Mouse (Mus musculus) heart, embryonic 12.5 days (tissue): ENCODE results near the gene Trim62. TPM values are rescaled to one million over a fixed set of nuclear protein-coding genes. Genes with fewer than 3 reads are reported as not detected.
A peak's percentile ranks its signal among the peaks of the same experiment; 100 is the strongest.

Source experiments
- ATAC-seq: fragments of 200-750 bp; cut with Nextera tagmentation; 2 replicates; pipeline ENCODE4 v1.8.0; 2017; ENCODE audit warnings: moderate TSS enrichment, moderate library complexity; ENCODE audit not compliant: insufficient number of reproducible peaks, low FRiP score
- H3K27ac ChIP-seq: fragments of 300-500 bp; sonication (generic); 2 replicates; pipeline ENCODE4 v1.5.1; 2016; ENCODE audit warnings: mild to moderate bottlenecking, moderate library complexity; ENCODE audit not compliant: poor library complexity, severe bottlenecking
- H3K27me3 ChIP-seq: fragments of 300-500 bp; sonication (generic); replicated peaks from 2 replicates; pipeline ENCODE4 v1.6.1; 2016; ENCODE audit warnings: mild to moderate bottlenecking, moderate library complexity
- H3K36me3 ChIP-seq: fragments of 300-500 bp; sonication (generic); 2 replicates; pipeline ENCODE4 v1.6.1; 2016; ENCODE audit warnings: mild to moderate bottlenecking, moderate library complexity
- H3K4me1 ChIP-seq: fragments of 300-500 bp; sonication (generic); replicated peaks from 2 replicates; pipeline ENCODE4 v1.6.1; 2016; ENCODE audit warnings: mild to moderate bottlenecking
- H3K4me2 ChIP-seq: fragments of 300-500 bp; sonication (generic); 2 replicates; pipeline ENCODE4 v1.6.1; 2016; ENCODE audit warnings: mild to moderate bottlenecking, moderate library complexity
- H3K4me3 ChIP-seq: fragments of 300-500 bp; sonication (generic); 2 replicates; pipeline ENCODE4 v1.5.1; 2016; ENCODE audit warnings: mild to moderate bottlenecking
- H3K9ac ChIP-seq: fragments of 300-500 bp; sonication (generic); 2 replicates; pipeline ENCODE4 v1.6.1; 2016; ENCODE audit warnings: mild to moderate bottlenecking, moderate library complexity
- H3K9me3 ChIP-seq: fragments of 300-500 bp; sonication (generic); replicated peaks from 2 replicates; pipeline ENCODE4 v1.6.1; 2016; ENCODE audit warnings: mild to moderate bottlenecking, moderate library complexity
- WGBS: fragments of 180-500 bp; shearing (Covaris S2); methylation state at CpG from one replicate; pipeline ENCODE4 v1.1.7; 2016; 5-methylcytosine and 5-hydroxymethylcytosine counted together
- polyA plus RNA-seq: library from polyadenylated mRNA; unstranded; fragments of >200 nt; fragmentation: Nextera tagmentation; extraction: Ambion mirVana; gene quantifications from 2 replicates; pipeline ENCODE4 v1.2.1, GENCODE M21; 2016

Gene Trim62
- polyA plus RNA-seq, 1 experiment from 2014 or later: 5.0 TPM

DNA sequence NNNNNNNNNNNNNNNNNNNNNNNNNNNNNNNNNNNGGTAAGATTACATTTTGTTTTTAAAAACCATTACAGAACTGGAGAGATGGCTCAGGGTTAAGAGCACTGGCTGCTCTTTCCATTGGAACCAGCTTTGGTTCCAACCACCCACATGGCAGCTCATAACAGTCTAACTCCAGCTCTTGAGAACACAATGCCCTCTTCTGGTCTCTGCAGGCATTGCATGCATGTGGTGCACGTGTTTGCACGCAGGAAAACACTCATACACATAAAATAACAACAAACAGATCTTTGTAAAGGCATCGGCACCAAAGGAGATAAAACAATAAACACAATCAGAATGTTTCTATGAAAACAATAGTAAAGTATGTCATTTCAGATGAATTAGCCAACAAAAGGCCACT, 59.0 kb downstream of the Trim62 start:
- WGBS: 59% methylated on average over 3 of the region's 3 CpGs
- H3K9me3 ChIP-seq: peaks cover under 1% of the 10 kb centered on the region; the same call in 1 of the 2 replicates
- no peak overlapping the region for H3K4me3 ChIP-seq

GRCm38 (mm10) chr4:128946736-128947135, 63.4 kb downstream of the Trim62 start:
- Histone ChIP-seq H3K4me1 (0 out of 2 replicates have a peak, but pooled peaks cover 6% of the 10 kb centered on the region), H3K4me3 (no peak overlapping the region), H3K4me2 (no peak overlapping the region), H3K36me3 (no peaks in the 10 kb centered on the region), H3K27ac (no peak overlapping the region), H3K27me3 (peaks cover 10% of the 10 kb centered on the region; the same call in 1 of the 2 replicates), H3K9ac (no peak overlapping the region), H3K9me3 (no peaks in the 10 kb centered on the region; the same call in 1 of the 2 replicates)
- no peak for ATAC-seq
- WGBS: 80% methylated on average over 9 of the region's 9 CpGs

More for the DNA sequence above, 59.0 kb downstream of the Trim62 start:
- H3K9ac ChIP-seq: no peak overlapping the region
- no peak overlapping the region for H3K27ac ChIP-seq
- 0 out of 2 replicates have a peak, but pooled peaks cover 7% of the 10 kb centered on the region for H3K4me1 ChIP-seq
- no peak for ATAC-seq
- H3K4me2 ChIP-seq: no peak overlapping the region
- H3K36me3 ChIP-seq: no peaks in the 10 kb centered on the region
- H3K27me3 ChIP-seq: 0 out of 2 replicates have a peak, but pooled peaks cover 5% of the 10 kb centered on the region

DNA sequence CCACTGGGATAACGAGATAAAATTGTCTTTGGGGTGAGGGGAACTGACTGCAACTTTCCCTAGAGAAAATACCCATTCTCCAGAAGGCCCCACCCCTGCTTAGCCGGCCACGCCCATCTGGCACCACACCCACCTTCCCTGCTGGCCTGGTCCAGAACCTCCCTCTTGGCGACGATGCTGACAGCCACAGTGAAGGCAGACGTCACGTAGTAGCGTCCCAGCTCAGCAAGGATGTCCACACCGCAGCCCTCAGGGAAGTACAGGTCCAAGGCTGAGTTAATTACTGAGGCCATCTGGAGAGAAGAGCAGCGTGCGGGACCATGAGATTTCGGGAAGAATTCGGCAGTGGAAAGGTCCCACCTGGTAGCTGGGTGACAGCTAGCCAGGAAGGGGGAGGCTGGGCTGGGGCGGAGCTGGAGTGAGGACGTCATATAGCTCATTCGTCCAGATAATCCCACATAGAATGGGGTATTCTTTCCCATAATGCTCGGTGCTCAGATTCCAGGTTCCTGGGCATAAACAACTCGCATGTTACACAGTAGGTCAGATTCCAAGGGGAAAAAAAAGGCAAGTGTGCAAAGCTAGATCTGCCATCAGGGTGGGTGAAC, 64.0 kb downstream of the Trim62 start:
- no peak overlapping the region for H3K9ac ChIP-seq

DNA sequence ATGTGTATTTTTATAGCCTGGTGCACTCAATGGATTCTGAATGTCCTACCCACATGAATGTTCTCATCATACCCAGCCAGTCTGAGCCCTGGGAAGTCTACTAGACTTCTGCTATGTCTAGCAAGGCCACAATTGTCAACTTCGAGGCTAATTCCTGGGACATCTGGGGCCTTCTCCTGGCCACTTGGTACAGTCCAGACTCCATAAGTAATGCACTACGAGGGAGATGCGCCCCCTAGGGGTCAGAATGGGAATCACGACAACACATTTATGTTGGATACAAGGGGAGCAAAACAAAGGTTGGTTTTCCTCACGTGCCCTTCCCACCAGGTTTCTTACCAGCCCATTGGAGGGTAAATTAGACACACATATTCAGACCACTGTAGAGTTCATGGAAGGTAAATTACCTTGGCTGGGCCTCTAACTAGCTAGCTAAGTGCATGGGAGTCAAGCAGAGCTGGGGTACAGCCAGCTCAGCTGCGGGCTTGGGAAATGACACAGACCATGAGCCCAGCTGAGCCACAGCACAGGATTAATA, 64.8 kb downstream of the Trim62 start:
- Histone ChIP-seq H3K4me1 (0 out of 2 replicates have a peak, but pooled peaks cover 6% of the 10 kb centered on the region), H3K9me3 (no peaks in the 10 kb centered on the region), H3K36me3 (no peaks in the 10 kb centered on the region), H3K9ac (no peak overlapping the region), H3K4me2 (no peak overlapping the region), H3K4me3 (no peak overlapping the region), H3K27ac (no peak overlapping the region), H3K27me3 (peaks cover 10% of the 10 kb centered on the region; the same call in 1 of the 2 replicates)
- 32% methylated on average over 6 of the region's 6 CpGs for WGBS
- ATAC-seq: no peak

More for the DNA sequence above, 64.0 kb downstream of the Trim62 start:
- no peak overlapping the region for H3K27ac ChIP-seq
- 0 out of 2 replicates have a peak overlapping the region, but pooled peaks have one; percentile 3 for H3K4me3 ChIP-seq
- H3K27me3 ChIP-seq: peaks cover 10% of the 10 kb centered on the region; the same call in 1 of the 2 replicates
- 0 out of 2 replicates have a peak, but pooled peaks cover 6% of the 10 kb centered on the region for H3K4me1 ChIP-seq
- 12% methylated on average over 18 of the region's 18 CpGs for WGBS
- no peaks in the 10 kb centered on the region for H3K9me3 ChIP-seq
- ATAC-seq: no peak
- no peaks in the 10 kb centered on the region for H3K36me3 ChIP-seq
- peak overlapping the region; percentile 35 for H3K4me2 ChIP-seq

DNA sequence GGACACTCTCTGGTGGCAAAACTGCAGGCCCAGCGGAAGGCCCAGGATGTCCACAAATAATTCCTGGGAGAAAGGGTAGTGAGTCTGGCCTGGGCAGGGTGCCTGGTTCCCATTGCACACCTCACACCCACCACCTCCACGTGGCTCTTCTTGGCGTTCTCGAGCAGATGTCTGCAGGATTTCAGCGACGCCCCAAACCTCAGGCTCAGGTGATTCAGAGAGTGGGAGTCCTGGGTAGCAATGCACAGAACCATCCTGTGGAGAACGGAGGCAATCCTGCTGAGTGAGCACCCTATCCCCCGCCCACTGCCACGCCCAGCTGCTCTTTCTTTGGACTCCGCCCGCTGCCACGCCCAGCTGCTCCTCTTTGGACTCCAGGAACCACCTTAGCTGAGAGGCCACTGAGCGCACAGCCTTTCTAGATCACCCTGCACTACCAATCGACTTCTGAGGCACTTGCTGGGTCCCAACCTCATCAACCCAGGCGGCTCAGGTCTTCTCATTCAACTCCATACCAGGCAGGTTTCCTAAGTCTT, 66.2 kb downstream of the Trim62 start:
- Histone ChIP-seq H3K9me3 (no peaks in the 10 kb centered on the region), H3K36me3 (no peaks in the 10 kb centered on the region), H3K4me3 (no peak overlapping the region), H3K4me2 (no peak overlapping the region), H3K9ac (no peak overlapping the region), H3K27ac (no peak overlapping the region), H3K27me3 (peaks cover 10% of the 10 kb centered on the region; the same call in 1 of the 2 replicates), H3K4me1 (0 out of 2 replicates have a peak, but pooled peaks cover 6% of the 10 kb centered on the region)
- no peak for ATAC-seq
- WGBS: 35% methylated on average over 15 of the region's 15 CpGs

DNA sequence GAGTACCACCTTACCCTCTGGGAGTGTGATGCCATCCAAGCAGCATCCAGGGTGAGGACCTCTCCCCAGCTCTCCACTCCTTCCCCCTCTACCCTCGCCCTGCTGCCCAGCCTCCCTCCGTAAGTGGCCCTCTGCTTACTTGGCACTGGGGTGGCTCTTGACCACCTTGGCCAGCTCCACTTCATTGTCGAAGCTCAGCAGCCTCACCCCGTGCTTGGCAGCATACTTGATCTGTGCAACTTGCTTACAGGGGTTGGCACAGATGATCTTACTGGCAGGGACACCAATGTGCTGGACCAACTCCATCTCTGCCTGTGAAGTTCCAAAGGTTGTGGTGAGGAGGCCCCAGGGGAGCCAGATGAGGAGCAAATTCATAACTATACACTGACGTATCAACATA, 67.1 kb downstream of the Trim62 start:
- peaks cover 14% of the 10 kb centered on the region for H3K27me3 ChIP-seq
- 76% methylated on average over 5 of the region's 5 CpGs for WGBS

GRCm38 (mm10) chr4:128953851-128954250, 70.5 kb downstream of the Trim62 start:
- Histone ChIP-seq H3K27ac (no peak overlapping the region), H3K4me3 (no peak overlapping the region), H3K9me3 (no peaks in the 10 kb centered on the region), H3K36me3 (no peaks in the 10 kb centered on the region), H3K4me1 (peaks cover 11% of the 10 kb centered on the region), H3K9ac (no peak overlapping the region), H3K27me3 (peaks cover 20% of the 10 kb centered on the region), H3K4me2 (no peak overlapping the region)
- 82% methylated on average over 5 of the region's 5 CpGs for WGBS
- ATAC-seq: no peak

More for the DNA sequence above, 67.1 kb downstream of the Trim62 start:
- Histone ChIP-seq H3K9me3 (no peaks in the 10 kb centered on the region), H3K27ac (no peak overlapping the region), H3K4me1 (0 out of 2 replicates have a peak, but pooled peaks cover 6% of the 10 kb centered on the region), H3K9ac (no peak overlapping the region), H3K36me3 (no peaks in the 10 kb centered on the region), H3K4me3 (no peak overlapping the region), H3K4me2 (no peak overlapping the region)
- no peak for ATAC-seq

DNA sequence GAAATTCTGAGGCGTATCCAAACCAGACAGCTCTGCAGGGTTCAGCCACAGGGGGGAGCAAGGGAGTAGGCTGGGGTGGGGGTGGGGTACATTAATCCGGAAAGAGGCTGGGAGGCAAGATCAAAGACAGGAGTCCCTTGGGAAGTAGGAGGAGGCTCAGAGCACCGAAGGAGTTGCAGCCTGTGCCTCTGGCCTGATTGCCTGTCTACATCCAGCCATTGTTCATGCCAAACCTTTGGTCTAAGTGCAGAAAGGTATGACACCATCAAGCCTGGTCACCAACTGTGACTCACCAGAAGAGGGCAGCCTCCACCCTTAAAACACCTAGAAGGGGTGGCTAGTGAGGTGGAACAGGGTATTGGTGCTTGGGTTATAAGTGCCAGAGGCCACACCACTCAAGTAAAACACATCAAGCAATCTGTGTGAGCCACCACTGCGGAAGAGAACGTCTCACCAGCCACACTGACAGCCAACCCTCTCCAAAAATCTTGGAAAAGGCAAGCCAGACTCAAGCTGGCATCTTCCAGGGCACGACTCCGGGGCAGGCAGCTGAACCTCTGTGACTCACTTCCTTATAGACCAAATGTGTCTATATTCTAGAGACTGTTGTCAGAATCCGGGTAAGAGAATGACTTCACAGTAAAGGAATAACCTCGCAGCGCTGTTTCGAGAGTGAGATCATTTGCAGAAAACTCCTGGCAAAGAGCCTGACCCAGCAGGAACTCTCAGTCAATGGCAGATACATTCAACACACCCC, 74.0 kb downstream of the Trim62 start:
- Histone ChIP-seq H3K4me2 (no peak overlapping the region), H3K27me3 (peaks cover 38% of the 10 kb centered on the region), H3K4me3 (no peak overlapping the region), H3K4me1 (peaks cover 23% of the 10 kb centered on the region), H3K9me3 (no peaks in the 10 kb centered on the region), H3K9ac (no peak overlapping the region), H3K27ac (peak overlapping the region; percentile 66), H3K36me3 (no peaks in the 10 kb centered on the region)
- WGBS: 35% methylated on average over 11 of the region's 11 CpGs
- no peak for ATAC-seq

- Histone ChIP-seq H3K4me3 (no peak overlapping the region), H3K4me2 (no peak overlapping the region), H3K4me1 (peaks cover 23% of the 10 kb centered on the region), H3K27me3 (peaks cover 42% of the 10 kb centered on the region), H3K36me3 (no peaks in the 10 kb centered on the region), H3K9ac (no peak overlapping the region), H3K27ac (peak overlapping the region; percentile 44; the same call in 1 of the 2 replicates), H3K9me3 (no peaks in the 10 kb centered on the region)
- 78% methylated on average over 11 of the region's 11 CpGs for WGBS
- ATAC-seq: no peak
These were observed 74.8 kb downstream of the Trim62 start for GRCm38 (mm10) chr4:128958156-128958555.

DNA sequence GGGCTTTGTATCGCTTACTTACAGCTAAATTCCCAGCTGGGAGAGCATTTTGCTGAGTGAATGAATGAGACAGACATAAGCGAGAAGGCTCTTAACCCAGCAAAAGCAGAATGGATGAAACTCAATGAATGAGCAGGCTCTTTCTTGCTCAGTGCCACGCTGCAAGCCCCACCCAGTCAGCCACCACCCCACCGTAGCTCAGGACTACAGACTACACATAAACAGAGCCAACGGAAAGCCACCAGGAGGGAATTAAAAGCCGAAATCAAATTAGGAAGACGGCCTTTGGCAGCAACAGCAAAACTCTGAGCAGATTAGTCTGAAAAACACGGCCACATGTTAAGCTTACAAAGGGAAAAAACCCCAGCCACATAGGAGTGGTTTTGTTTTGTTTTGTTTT, 75.5 kb downstream of the Trim62 start:
- peaks cover 23% of the 10 kb centered on the region for H3K4me1 ChIP-seq
- no peaks in the 10 kb centered on the region for H3K36me3 ChIP-seq
- H3K27me3 ChIP-seq: peaks cover 46% of the 10 kb centered on the region
- no peak overlapping the region for H3K4me3 ChIP-seq
- H3K27ac ChIP-seq: no peak overlapping the region
- H3K4me2 ChIP-seq: no peak overlapping the region
- no peak for ATAC-seq
- H3K9me3 ChIP-seq: no peaks in the 10 kb centered on the region
- H3K9ac ChIP-seq: no peak overlapping the region
- 73% methylated on average over 8 of the region's 8 CpGs for WGBS

DNA sequence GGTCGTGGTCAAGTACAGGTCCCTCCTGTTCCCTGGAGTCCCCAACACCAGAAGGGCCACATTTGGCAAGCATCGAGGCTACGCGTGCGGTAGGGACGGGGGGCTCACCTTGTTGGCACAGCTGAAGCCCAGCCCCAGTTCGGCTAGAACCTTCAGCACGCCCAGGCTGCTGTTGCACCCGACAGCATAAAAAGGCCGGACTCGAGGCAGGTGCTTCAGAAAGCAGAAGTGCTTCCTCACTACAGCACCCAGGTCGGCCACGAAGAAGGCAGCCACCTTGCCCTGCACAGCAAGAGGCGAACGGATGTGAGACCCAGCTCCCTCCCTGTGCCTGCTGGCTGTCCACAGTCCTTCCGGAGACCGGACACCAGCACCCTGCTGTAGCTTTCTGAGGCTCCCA, 76.3 kb downstream of the Trim62 start:
- peaks cover 52% of the 10 kb centered on the region for H3K27me3 ChIP-seq
- ATAC-seq: no peak

More for the DNA sequence above, 76.3 kb downstream of the Trim62 start:
- 76% methylated on average over 17 of the region's 17 CpGs for WGBS
- Histone ChIP-seq H3K4me1 (peaks cover 23% of the 10 kb centered on the region), H3K4me2 (no peak overlapping the region), H3K9ac (no peak overlapping the region), H3K36me3 (no peaks in the 10 kb centered on the region), H3K9me3 (no peaks in the 10 kb centered on the region), H3K27ac (no peak overlapping the region), H3K4me3 (no peak overlapping the region)
